Mouse (Mus musculus): ENCODE measurements around the gene Cpm. TPM values are rescaled to one million over a fixed set of nuclear protein-coding genes. Genes with fewer than 3 reads are reported as not detected.

Gene Cpm
- total RNA-seq, 2 experiments from 2014 or later: 20.3 to 33.2 TPM

DNA sequence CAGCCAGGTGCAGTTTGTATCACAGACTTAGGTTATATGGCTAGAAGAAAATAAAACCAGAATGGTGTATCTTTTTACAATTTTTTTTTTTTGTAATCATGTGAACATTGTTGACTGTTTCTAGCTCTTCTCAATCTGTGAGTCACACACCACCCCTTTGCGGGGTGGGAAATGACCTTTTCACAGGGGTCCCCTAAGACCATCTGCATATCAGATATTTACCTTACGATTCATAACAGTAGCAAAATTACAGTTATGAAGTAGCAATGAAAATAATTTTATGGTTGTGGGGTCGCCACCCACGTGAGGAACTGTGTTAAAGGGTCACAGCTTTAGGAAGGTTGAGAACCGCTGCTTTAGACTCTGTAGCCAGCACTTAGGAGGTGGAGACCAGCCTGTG, 41.5 kb downstream of the Cpm start:
- DNase-seq (ENCODE audit: low spot score in 2 of 2): no peak

DNA sequence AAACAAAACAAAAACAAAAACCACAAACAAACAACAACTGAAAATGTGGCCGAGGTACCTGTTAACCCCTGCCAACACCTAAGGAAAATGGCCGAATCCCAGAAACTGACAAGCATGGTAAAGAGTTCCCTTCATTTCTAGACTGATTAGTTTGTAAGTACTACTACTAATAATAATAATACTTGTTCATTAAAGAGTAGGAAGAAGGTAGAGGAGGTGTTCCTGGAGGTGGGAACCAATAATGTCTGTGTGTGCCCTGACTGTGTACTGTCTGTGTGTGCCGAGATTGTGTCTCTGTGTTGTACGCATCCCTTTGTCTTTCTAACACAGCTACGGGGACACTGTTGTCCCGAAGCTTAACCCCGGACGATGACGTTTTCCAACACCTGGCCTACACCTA, 42.0 kb downstream of the Cpm start:
- DNase-seq (ENCODE audit: low spot score in 2 of 2): no peak

- DNase-seq (ENCODE audit: low spot score in 2 of 2): no peak
Measured at GRCm38 (mm10) chr10:117671930-117672666, 42.8 kb downstream of the Cpm start.

- no peak for DNase-seq (ENCODE audit: low spot score in 2 of 2)
Measured at GRCm38 (mm10) chr10:117672693-117673092, 43.4 kb downstream of the Cpm start.

- DNase-seq (ENCODE audit: low spot score in 2 of 2): no peak
Measured at GRCm38 (mm10) chr10:117673913-117674312, 44.6 kb downstream of the Cpm start.

GRCm38 (mm10) chr10:117674359-117675019, 45.2 kb downstream of the Cpm start:
- no peak for DNase-seq (ENCODE audit: low spot score in 2 of 2)

DNA sequence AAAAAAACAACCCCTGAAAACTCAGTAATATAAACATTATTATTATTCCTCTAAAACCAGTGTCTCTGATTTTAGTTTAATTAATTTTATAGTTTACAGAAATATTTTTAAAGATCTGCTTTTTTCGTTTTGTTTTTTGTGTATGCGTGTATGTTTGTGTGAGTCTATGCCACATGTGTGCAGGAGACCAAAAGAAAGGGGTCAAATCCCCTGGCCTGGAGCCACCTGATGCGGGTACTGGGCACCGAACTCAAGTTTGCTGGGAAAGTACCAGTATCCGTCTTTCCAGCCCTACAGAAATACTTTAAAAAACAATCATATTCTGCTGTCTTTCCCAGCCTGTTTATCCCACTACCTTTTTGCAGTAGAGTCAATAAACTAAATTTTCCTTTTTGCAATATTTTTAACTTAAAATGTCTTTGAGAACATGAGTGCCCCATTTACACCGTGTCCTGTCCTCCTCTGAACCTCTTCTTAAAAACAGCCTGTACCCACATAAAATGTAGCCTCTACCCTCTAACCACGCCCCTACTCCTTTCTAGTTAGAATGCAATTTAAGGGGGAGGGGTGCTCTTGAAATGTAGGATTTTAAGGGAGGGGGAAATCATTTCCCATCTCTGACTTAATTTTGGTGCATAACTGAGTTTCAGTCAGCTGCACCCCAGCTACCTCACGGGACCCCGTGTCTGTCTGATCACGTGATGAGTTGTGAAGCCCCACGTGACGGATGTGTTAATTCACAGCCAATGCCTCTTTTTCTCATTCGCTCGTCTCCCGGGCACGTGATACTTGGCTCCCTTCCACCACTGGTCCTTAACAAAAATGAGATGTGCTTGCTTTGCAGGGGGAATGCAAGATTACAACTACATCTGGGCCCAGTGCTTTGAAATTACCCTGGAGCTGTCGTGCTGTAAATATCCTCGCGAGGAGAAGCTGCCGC, 46.1 kb downstream of the Cpm start:
- peak; percentile 18 to 34 for DNase-seq (ENCODE audit: low spot score in 2 of 2)

DNA sequence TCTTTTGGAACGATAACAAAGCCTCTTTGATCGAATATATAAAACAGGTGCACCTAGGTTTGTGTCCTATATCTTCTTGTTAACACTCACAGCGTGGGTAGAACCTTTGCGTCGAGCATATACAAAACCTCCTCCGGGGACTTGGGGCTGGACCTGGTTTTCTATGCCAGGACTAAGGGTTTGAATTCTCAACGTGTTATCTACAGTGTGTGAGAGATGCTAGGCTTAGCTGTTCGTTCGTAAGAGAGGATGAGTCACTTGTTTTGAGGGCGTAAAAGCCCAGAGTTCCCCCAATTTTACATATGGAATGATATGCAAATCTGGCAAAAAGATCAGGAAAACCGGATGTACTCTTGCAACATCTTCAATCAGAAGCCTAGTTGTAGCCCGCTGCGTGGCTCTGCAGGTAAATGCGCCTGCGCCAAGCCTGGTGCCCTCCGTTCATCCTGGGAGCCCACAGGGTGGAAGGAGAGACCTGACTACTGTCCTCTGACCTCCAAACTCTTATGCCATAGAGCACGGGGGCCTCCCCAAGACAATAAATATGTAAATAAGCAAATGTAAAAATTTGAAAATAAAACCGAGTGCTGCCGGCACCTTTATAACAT, 46.8 kb downstream of the Cpm start:
- DNase-seq (ENCODE audit: low spot score in 2 of 2): peak in 1 of 2 experiments; percentile 29

- no peak for DNase-seq (ENCODE audit: low spot score in 2 of 2)
Measured at GRCm38 (mm10) chr10:117676644-117677313, 47.5 kb downstream of the Cpm start.

DNA sequence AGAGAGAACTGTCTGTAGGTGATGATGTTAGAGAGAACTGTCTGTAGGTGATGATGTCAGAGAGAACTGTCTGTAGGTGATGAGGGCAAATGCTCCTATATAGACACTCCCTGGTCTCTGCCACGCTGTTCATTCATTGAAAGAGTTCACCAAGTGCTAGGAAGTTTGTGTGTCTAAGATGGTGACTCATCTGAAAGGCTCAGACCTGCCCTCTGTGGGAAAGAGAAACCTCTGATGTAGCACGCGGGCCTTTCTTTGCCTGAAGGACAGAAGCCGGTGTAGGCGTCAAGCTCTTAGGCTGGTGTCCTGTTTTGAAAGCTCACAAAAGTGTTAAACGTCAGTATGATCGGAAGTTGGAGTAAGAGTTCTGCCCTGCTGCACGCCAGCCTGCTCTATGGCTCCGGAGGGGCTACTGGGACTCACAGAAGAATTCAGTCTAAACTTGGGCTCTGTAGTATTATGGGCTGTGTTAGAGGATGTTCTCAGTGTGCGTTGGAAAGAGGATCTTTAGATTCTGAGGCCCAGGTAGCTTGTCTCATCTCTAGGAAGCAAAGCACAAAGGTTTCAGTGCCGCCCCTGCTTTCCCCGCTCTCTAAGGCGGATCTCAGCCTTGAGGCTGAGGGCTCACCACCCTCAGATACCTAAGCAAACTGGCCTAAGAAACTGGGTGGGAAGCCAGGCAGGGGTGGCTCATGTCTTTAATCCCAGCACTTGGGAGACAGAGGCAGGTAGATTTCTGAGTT, 48.4 kb downstream of the Cpm start:
- DNase-seq (ENCODE audit: low spot score in 2 of 2): peak in 1 of 2 experiments; percentile 34

- peak in 1 of 2 experiments; percentile 23 for DNase-seq (ENCODE audit: low spot score in 2 of 2)
Measured at GRCm38 (mm10) chr10:117678357-117678756, 49.1 kb downstream of the Cpm start.

- no peak for DNase-seq (ENCODE audit: low spot score in 2 of 2)
Measured at GRCm38 (mm10) chr10:117679029-117679686, 49.9 kb downstream of the Cpm start.

- DNase-seq (ENCODE audit: low spot score in 2 of 2): no peak
Measured at GRCm38 (mm10) chr10:117679963-117680473, 50.7 kb downstream of the Cpm start.

- no peak for DNase-seq (ENCODE audit: low spot score in 2 of 2)
Measured at GRCm38 (mm10) chr10:117680868-117681513, 51.7 kb downstream of the Cpm start.

DNA sequence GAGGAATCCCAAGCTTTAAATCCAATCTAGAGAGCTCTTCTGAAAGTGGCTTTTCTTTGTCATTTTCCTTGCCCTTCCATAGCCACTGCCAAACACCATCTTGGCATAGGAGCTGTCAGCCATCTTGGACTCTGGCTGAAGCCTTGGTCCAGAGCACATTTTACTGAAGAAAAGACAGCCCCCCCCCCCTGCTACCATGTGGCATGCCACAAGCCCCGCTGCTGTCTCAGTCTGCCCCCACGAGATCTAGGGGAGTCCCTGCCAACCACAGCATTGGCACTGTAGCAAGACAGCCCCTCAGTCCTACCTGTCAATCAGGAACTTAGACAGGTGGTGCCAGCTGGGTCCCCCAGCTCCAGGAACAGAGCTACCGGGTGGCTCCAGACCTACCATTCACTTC, 52.2 kb downstream of the Cpm start:
- DNase-seq (ENCODE audit: low spot score in 2 of 2): no peak

DNA sequence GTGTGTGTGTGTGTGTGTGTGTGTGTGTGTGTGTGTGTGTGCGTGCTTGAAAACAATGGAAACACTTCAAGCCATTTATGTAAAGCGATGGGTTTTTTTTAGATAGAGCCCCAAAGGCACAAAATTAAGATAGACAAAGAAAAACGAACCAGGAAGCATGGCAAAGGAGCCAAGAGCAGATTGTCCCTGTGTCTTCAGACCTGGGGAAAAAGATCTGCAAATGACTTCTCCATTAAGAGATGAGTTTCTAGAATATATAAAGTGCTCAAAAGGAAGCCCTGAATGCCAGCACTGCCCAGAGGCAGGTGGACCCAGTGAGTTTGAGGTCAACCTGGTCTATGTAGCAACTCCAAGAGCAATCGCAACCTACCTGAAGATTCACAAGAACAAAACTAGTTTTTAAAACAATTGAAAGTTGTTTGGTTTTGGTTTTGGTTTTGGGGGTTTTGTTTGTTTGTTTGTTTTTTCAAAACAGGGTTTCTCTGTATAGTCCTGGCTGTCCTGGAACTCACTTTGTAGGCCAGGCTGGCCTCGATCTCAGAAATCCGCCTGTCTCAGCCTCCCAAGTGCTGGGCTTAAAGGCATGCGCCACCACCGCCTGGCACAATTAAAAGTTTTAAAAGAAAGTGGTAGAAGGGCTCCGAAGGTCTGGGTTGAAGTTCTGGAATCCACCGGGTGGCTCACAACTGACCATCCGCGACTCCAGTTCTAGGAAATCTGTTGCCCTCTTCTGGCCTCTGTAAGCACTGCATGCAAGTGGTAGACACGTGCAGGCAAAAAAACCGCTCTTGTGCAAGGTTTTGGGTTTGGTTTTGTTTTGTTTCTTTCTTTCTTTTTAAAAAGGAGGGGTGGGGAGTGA, 52.9 kb downstream of the Cpm start:
- peak in 1 of 2 experiments; percentile 48 for DNase-seq (ENCODE audit: low spot score in 2 of 2)

DNA sequence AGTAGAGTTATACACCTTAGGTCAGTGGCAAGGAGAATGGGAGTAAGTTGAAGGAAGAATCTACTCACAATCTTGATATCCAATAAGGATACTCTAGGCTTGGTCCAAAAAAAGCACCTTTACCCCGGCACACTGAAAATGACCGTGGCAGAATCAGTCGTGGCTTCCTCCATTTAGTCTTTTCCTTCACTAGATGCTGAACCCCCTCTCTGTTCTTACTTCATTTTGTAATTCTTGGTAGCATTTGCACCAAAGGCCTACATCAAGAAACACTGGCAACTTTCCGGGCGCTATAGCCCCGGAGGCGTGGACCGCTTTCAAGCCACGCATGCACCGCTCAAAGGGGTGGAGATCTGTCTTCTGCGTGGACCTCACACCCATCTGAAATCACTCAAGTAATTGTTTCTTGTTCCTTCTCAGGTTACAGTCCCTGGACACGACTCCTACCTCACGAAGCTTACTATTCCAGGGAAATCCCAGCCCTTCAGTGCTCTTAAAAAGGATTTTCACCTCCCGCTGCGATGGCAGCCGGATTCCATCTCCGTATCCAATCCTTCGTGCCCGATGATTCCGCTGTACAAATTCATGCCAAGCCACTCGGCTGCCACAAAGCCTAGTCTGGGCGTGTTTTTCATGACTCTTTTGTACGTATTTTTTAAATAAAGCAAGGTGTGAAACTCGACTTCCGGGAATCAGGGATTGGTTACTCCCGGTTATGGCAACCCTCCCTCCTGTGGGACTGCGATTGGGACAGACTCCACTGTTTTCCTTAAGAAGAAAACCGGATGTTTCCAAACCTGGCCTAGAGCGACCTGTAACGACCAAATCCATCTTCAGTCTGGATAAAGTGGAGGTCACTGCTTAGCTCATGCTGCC, 53.8 kb downstream of the Cpm start:
- no peak for DNase-seq (ENCODE audit: low spot score in 2 of 2)
